Comparison of ENCODE assay signal across 16 mouse cellular contexts in genomic region chr4:149058298-149058697, GRCm38 (mm10). TPM values are rescaled to one million over a fixed set of nuclear protein-coding genes. Genes with fewer than 3 reads are reported as not detected.
DNase-seq lines count a peak whose midpoint lies in the region; ATAC-seq and TF ChIP-seq lines count a peak whose summit lies in the region.
"Had no signal": no experiment of that assay in that cellular context is flagged by ENCODE, and none has a peak within 500 bp of the region (broad histone marks: within the 10 kb centered on the region; RNA-seq: fewer than 3 reads in every experiment).

No protein-coding gene starts in this region.

- TF ChIP-seq CTCF in kidney, postnatal 0 days (IDR thresholded peaks at IDR 0.05; ENCODE audit: low read depth) = no peak

- H3K4me3 ChIP-seq in heart, embryonic 11.5 days (ENCODE audit: low read depth, low read length) = no peak overlapping the region
- no peak overlapping the region for H3K4me3 ChIP-seq in kidney, postnatal 0 days (replicated peaks; ENCODE audit: low read depth, low read length)
- H3K4me3 ChIP-seq in kidney, embryonic 16.5 days (ENCODE audit: low read length) = no peak overlapping the region
- no peak overlapping the region for H3K4me3 ChIP-seq in limb, embryonic 15.5 days
- H3K4me3 ChIP-seq: intestine, embryonic 15.5 days had no signal

- peak overlapping the region; percentile 52; the same call in 1 of the 2 replicates for H3K9ac ChIP-seq in heart, embryonic 11.5 days (ENCODE audit: low read depth, low read length)
- no peak overlapping the region for H3K9ac ChIP-seq in kidney, postnatal 0 days (ENCODE audit: low read depth, low read length)
- no peak overlapping the region for H3K9ac ChIP-seq in kidney, embryonic 16.5 days (replicated peaks; ENCODE audit: low read length)
- no peak overlapping the region for H3K9ac ChIP-seq in limb, embryonic 15.5 days
- H3K9ac ChIP-seq: intestine, embryonic 15.5 days; liver, postnatal 0 days had no signal

- no peak overlapping the region for H3K4me2 ChIP-seq in heart, embryonic 11.5 days
- H3K4me2 ChIP-seq in kidney, postnatal 0 days (ENCODE audit: low read length) = no peak overlapping the region
- no peak overlapping the region for H3K4me2 ChIP-seq in kidney, embryonic 16.5 days (replicated peaks; ENCODE audit: low read depth, low read length)
- no peak overlapping the region for H3K4me2 ChIP-seq in limb, embryonic 15.5 days
- H3K4me2 ChIP-seq: midbrain, embryonic 11.5 days had no signal

- DNase-seq in heart, adult 8-10 months (ENCODE audit: low spot score) = no peak
- no peak for DNase-seq in kidney, postnatal 0 days (ENCODE audit: low spot score)
- peak; percentile 30 for DNase-seq in brain, adult 2 months (ENCODE audit: low read depth, low spot score)
- DNase-seq in spleen, postnatal 36 days (ENCODE audit: low spot score in 2 of 2) = no peak
- DNase-seq in layer of hippocampus, adult 18-20 months (ENCODE audit: low spot score in 2 of 2) = no peak
- DNase-seq: adrenal gland, postnatal 10 days; gastrocnemius, postnatal 36 days; layer of hippocampus, adult 9-11 months; liver, postnatal 0 days; thymus, postnatal 4 days had no signal

- peaks cover 34% of the 10 kb centered on the region for H3K4me1 ChIP-seq in heart, embryonic 11.5 days (ENCODE audit: control insufficient read depth, insufficient read depth, low read length)
- H3K4me1 ChIP-seq in kidney, postnatal 0 days (replicated peaks; ENCODE audit: insufficient read depth, low read length) = peaks cover 26% of the 10 kb centered on the region
- peaks cover 77% of the 10 kb centered on the region for H3K4me1 ChIP-seq in kidney, embryonic 16.5 days (ENCODE audit: insufficient read depth, low read length)
- H3K4me1 ChIP-seq in limb, embryonic 15.5 days = peaks cover 45% of the 10 kb centered on the region

- H3K27me3 ChIP-seq in heart, embryonic 11.5 days (ENCODE audit: control insufficient read depth, insufficient read depth, low read length) = no peaks in the 10 kb centered on the region
- H3K27me3 ChIP-seq in kidney, postnatal 0 days (ENCODE audit: insufficient read depth, low read length) = no peaks in the 10 kb centered on the region
- H3K27me3 ChIP-seq in kidney, embryonic 16.5 days (ENCODE audit: insufficient read depth, low read length) = no peaks in the 10 kb centered on the region
- no peaks in the 10 kb centered on the region; the same call in 1 of the 2 replicates for H3K27me3 ChIP-seq in limb, embryonic 15.5 days
- H3K27me3 ChIP-seq: intestine, embryonic 15.5 days; Patski had no signal

- H3K9me3 ChIP-seq in heart, embryonic 11.5 days (replicated peaks; ENCODE audit: control insufficient read depth, low read length) = no peaks in the 10 kb centered on the region
- no peaks in the 10 kb centered on the region for H3K9me3 ChIP-seq in kidney, postnatal 0 days (replicated peaks; ENCODE audit: low read length)
- H3K9me3 ChIP-seq in kidney, embryonic 16.5 days (ENCODE audit: low read length) = no peaks in the 10 kb centered on the region
- no peaks in the 10 kb centered on the region for H3K9me3 ChIP-seq in limb, embryonic 15.5 days
- H3K9me3 ChIP-seq: intestine, embryonic 15.5 days had no signal

- no peak for ATAC-seq in heart, embryonic 11.5 days (replicated peaks; ENCODE audit: insufficient number of reproducible peaks, low FRiP score, low TSS enrichment)
- no peak for ATAC-seq in kidney, postnatal 0 days (replicated peaks; ENCODE audit: low FRiP score, low read depth)
- ATAC-seq in kidney, embryonic 16.5 days (ENCODE audit: low FRiP score, low TSS enrichment) = no peak
- ATAC-seq in limb, embryonic 15.5 days (ENCODE audit: insufficient number of reproducible peaks, low FRiP score, low TSS enrichment, low read depth) = no peak
- ATAC-seq: intestine, embryonic 15.5 days; liver, postnatal 0 days; Patski had no signal

- H3K27ac ChIP-seq in heart, embryonic 11.5 days (ENCODE audit: low read depth, low read length) = peak overlapping the region; percentile 52; the same call in 1 of the 2 replicates
- peak overlapping the region; percentile 9; the same call in 1 of the 2 replicates for H3K27ac ChIP-seq in kidney, postnatal 0 days
- H3K27ac ChIP-seq in kidney, embryonic 16.5 days (ENCODE audit: low read length) = no peak overlapping the region; the same call in 1 of the 2 replicates
- peak overlapping the region; percentile 65 for H3K27ac ChIP-seq in limb, embryonic 15.5 days
- H3K27ac ChIP-seq: intestine, embryonic 15.5 days had no signal

- H3K36me3 ChIP-seq in heart, embryonic 11.5 days (ENCODE audit: control insufficient read depth, insufficient read depth, low read length) = no peaks in the 10 kb centered on the region
- no peaks in the 10 kb centered on the region for H3K36me3 ChIP-seq in kidney, postnatal 0 days (ENCODE audit: insufficient read depth, low read length)
- no peaks in the 10 kb centered on the region; the same call in 1 of the 2 replicates for H3K36me3 ChIP-seq in kidney, embryonic 16.5 days (ENCODE audit: insufficient read depth, low read length)
- no peaks in the 10 kb centered on the region for H3K36me3 ChIP-seq in limb, embryonic 15.5 days
- H3K36me3 ChIP-seq: intestine, embryonic 15.5 days had no signal

- WGBS in heart, embryonic 11.5 days (ENCODE audit: insufficient replicate concordance) = 61% methylated on average over 7 of the region's 7 CpGs
- WGBS in kidney, postnatal 0 days = 62% methylated on average over 7 of the region's 7 CpGs
- 42% methylated on average over 7 of the region's 7 CpGs for WGBS in kidney, embryonic 16.5 days
- WGBS in limb, embryonic 15.5 days = 59% methylated on average over 7 of the region's 7 CpGs

RNA-seq across cellular contexts. Expression of gene Pex14, which starts 41.4 kb away (rescaled TPM):
- polyA plus RNA-seq in heart, embryonic 11.5 days (2014; fragmentation: Nextera tagmentation; extraction: Ambion mirVana) = 33.5 and 37.2 TPM in 2 replicates
- total RNA-seq in heart, adult 8-10 months (2022) = 10 to 100 TPM; 22.9 to 27.2 (median 24.1) TPM
- 55.6 and 61.6 TPM in 2 replicates for polyA plus RNA-seq in kidney, postnatal 0 days (2015; fragmentation: Nextera tagmentation; extraction: Ambion mirVana)
- 65.0 and 67.3 TPM in 2 replicates for polyA plus RNA-seq in kidney, embryonic 16.5 days (2015; fragmentation: Nextera tagmentation; extraction: Ambion mirVana)
- 45.6 and 52.1 TPM in 2 replicates for polyA plus RNA-seq in limb, embryonic 15.5 days (2015; fragmentation: Nextera tagmentation; extraction: Ambion mirVana)
- 10 to 100 TPM; 46.7 to 47.1 TPM for total RNA-seq in layer of hippocampus, adult 18-20 months (2021)

RNA-seq across cellular contexts. Expression of gene Dffa, which starts 45.6 kb away (rescaled TPM):
- 34.2 and 35.9 TPM in 2 replicates for polyA plus RNA-seq in heart, embryonic 11.5 days (2014; fragmentation: Nextera tagmentation; extraction: Ambion mirVana)
- 10 to 100 TPM; 41.3 to 52.2 (median 46.7) TPM for total RNA-seq in heart, adult 8-10 months (2022)
- polyA plus RNA-seq in kidney, postnatal 0 days (2015; fragmentation: Nextera tagmentation; extraction: Ambion mirVana) = 30.3 and 32.9 TPM in 2 replicates
- polyA plus RNA-seq in kidney, embryonic 16.5 days (2015; fragmentation: Nextera tagmentation; extraction: Ambion mirVana) = 39.0 and 40.2 TPM in 2 replicates
- polyA plus RNA-seq in limb, embryonic 15.5 days (2015; fragmentation: Nextera tagmentation; extraction: Ambion mirVana) = 38.7 and 38.8 TPM in 2 replicates
- 10 to 100 TPM; 48.8 to 50.7 TPM for total RNA-seq in layer of hippocampus, adult 18-20 months (2021)
